Mouse (Mus musculus) liver, adult 2 months (tissue): ENCODE data around the gene Adamts14. TPM values are rescaled to one million over a fixed set of nuclear protein-coding genes. Genes with fewer than 3 reads are reported as not detected.

Experiments used
- DNase-seq: peaks from one replicate; pipeline ENCODE4 v3.0.0-alpha.2; 2011; ENCODE audit warnings: low read depth, low spot score; ENCODE audit errors: extremely low read depth
- H3K27ac ChIP-seq: fragments of 200-500 bp; replicated peaks from 2 replicates; pipeline ENCODE4 v1.5.1; 2012; ENCODE audit warnings: low read depth, mild to moderate bottlenecking, control low read depth, inconsistent platforms, low read length; ENCODE audit not compliant: insufficient read depth
- H3K27me3 ChIP-seq: fragments of 200-500 bp; 2 replicates; pipeline ENCODE4 v1.6.1; 2012; ENCODE audit warnings: mild to moderate bottlenecking, moderate library complexity, low read length, inconsistent platforms; ENCODE audit not compliant: control insufficient read depth, insufficient read depth
- H3K36me3 ChIP-seq: fragments of 200-500 bp; 2 replicates; pipeline ENCODE4 v1.6.1; 2012; ENCODE audit warnings: low read length, inconsistent platforms; ENCODE audit not compliant: control insufficient read depth, insufficient read depth
- H3K4me1 ChIP-seq: fragments of 200-500 bp; 2 replicates; pipeline ENCODE4 v1.6.1; 2011; ENCODE audit warnings: low read length; ENCODE audit not compliant: control insufficient read depth, insufficient read depth
- H3K4me3 ChIP-seq: fragments of 200-500 bp; 2 replicates; pipeline ENCODE4 v1.5.1; 2011; ENCODE audit warnings: low read depth, mild to moderate bottlenecking, control low read depth, low read length, moderate library complexity; ENCODE audit not compliant: insufficient read depth
- H3K79me2 ChIP-seq: fragments of 200-500 bp; 2 replicates; pipeline ENCODE4 v1.6.1; 2012; ENCODE audit warnings: inconsistent platforms, mild to moderate bottlenecking, low read length, moderate library complexity; ENCODE audit not compliant: control insufficient read depth, insufficient read depth
- H3K9ac ChIP-seq: fragments of 200-500 bp; 2 replicates; pipeline ENCODE4 v1.6.1; 2012; ENCODE audit warnings: low read depth, mild to moderate bottlenecking, control low read depth, inconsistent platforms, low read length
- CTCF ChIP-seq: fragments of 200-500 bp; IDR thresholded peaks from 2 replicates; pipeline ENCODE4 v1.5.1; 2011; ENCODE audit warnings: low read depth, low read length, control low read depth
- POLR2A ChIP-seq: fragments of 200-500 bp; IDR thresholded peaks from 2 replicates; pipeline ENCODE4 v1.6.1; 2011; ENCODE audit warnings: low read length, control low read depth; ENCODE audit not compliant: insufficient read depth; ENCODE audit errors: extremely low read depth
- WGBS: fragments of 180-500 bp; shearing (Covaris S2); methylation state at CpG from one replicate; pipeline ENCODE4 v1.1.7; 2018; 5-methylcytosine and 5-hydroxymethylcytosine counted together
- polyA plus RNA-seq: library from polyadenylated mRNA; depleted of rRNA; stranded (reverse); fragments of >200 nt; gene quantifications from 2 replicates; pipeline ENCODE4 v1.2.3, GENCODE M21; 2012
- total RNA-seq: library from RNA; depleted of rRNA; stranded (reverse); fragments of >200 nt; gene quantifications from 2 replicates; pipeline ENCODE4 v1.2.3, GENCODE M21; 2014

Gene Adamts14
- total and polyA plus RNA-seq, 2 experiments, result 0.55 to 0.61 TPM

DNA sequence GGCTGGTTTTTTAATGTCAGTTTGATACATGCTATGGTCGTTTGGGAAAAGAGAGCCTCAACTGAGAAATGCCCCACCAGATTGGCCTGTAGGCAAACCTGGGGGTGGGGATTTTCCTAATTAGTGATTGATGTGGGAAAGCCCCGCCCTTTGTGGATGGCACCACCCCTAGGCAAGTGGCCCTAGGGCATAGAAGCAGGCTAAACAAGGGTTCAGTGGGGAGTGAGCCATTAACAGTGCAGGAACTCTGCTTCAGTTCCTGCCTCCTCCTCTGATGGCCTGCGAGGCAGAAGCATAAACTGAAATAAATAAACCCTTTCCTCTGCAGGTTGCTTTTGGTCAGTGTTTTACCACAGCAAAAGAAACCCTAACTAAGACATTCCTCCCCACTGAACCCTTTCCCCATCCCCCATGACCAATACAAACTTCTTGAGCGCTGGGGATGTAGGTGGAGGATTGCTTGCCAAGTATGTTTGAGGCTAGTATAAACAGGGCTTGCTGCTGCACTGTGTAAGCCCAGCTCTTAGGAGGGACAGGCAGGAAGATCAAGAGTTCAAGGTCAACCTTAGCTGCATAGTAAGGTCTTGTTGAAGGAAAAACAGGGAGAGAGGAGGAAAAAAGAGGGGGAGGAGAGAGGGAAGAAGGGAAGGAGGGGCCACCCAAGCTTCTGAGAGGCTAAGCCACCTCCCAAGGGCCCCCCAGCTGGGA lies 36.4 kb downstream of the Adamts14 start:
- no peak overlapping the region for H3K27ac ChIP-seq
- 71% methylated on average over 4 of the region's 4 CpGs for WGBS
- H3K36me3 ChIP-seq, result no peaks in the 10 kb centered on the region
- no peak overlapping the region for H3K9ac ChIP-seq
- no peaks in the 10 kb centered on the region for H3K79me2 ChIP-seq
- H3K4me3 ChIP-seq, result no peak overlapping the region
- H3K4me1 ChIP-seq, result no peaks in the 10 kb centered on the region
- no peak for TF ChIP-seq POLR2A
- no peak for TF ChIP-seq CTCF
- no peaks in the 10 kb centered on the region for H3K27me3 ChIP-seq
- DNase-seq, result no peak

DNA sequence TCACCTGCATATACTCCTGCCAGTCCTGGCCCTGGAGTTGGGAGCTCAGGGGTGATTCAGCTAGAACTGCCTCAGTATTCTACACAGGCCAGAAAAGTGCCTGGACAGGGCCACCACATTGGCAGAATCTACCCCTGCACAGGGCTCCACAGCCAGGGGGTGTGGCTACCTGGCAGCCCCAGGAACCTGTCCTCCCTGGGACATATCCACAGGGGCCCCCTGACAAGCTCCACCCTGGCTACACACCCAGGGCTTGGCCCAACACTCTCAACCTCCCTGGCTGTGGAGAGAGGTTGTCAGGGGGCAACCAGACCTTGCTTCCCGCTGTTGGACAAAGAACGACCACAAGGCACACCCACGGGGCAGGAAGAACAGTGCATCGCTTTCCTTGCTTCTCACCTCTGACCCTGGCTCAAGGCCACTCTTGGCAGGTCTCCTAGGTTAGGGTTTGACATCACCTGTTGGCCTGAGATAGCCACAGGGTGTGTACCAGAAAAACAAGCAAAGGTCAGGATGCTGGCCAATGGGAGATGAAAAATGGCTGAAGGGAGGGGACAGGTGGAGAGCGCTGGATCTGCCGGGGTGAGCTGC lies 37.5 kb downstream of the Adamts14 start:
- 52% methylated on average over 6 of the region's 6 CpGs for WGBS
- TF ChIP-seq POLR2A (no peak), CTCF (no peak)

DNA sequence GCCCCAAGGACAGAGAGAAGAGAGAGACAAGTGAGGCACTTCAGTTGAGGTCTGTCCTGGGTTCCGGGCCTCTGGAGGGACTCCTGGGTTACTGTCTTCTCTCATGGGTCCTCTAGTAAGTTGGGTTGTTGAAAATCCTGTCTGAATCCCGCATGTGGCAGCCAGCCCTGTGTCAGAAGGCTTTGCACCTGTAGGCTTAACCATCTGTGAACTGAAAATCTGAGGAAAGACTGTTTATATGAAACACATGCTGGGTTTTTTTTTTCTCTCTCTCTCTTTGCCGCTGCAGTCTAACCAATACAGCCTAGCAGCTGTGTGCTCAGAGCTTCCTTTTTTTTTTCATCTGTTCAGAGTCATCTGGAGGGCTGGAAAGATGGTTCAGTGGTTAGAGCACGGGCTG lies 38.9 kb downstream of the Adamts14 start:
- Histone ChIP-seq H3K9ac (no peak overlapping the region), H3K4me3 (no peak overlapping the region), H3K4me1 (no peaks in the 10 kb centered on the region), H3K79me2 (no peaks in the 10 kb centered on the region), H3K36me3 (no peaks in the 10 kb centered on the region), H3K27ac (no peak overlapping the region), H3K27me3 (no peaks in the 10 kb centered on the region)
- no peak for DNase-seq
- 87% methylated on average over 4 of the region's 4 CpGs for WGBS
- no peak for TF ChIP-seq POLR2A
- no peak for TF ChIP-seq CTCF

More for the DNA sequence above, 37.5 kb downstream of the Adamts14 start:
- peak; percentile 28 for DNase-seq
- H3K27me3 ChIP-seq, result no peaks in the 10 kb centered on the region
- H3K9ac ChIP-seq, result no peak overlapping the region
- H3K27ac ChIP-seq, result no peak overlapping the region
- no peak overlapping the region for H3K4me3 ChIP-seq
- no peaks in the 10 kb centered on the region for H3K79me2 ChIP-seq
- no peaks in the 10 kb centered on the region for H3K4me1 ChIP-seq
- no peaks in the 10 kb centered on the region for H3K36me3 ChIP-seq

DNA sequence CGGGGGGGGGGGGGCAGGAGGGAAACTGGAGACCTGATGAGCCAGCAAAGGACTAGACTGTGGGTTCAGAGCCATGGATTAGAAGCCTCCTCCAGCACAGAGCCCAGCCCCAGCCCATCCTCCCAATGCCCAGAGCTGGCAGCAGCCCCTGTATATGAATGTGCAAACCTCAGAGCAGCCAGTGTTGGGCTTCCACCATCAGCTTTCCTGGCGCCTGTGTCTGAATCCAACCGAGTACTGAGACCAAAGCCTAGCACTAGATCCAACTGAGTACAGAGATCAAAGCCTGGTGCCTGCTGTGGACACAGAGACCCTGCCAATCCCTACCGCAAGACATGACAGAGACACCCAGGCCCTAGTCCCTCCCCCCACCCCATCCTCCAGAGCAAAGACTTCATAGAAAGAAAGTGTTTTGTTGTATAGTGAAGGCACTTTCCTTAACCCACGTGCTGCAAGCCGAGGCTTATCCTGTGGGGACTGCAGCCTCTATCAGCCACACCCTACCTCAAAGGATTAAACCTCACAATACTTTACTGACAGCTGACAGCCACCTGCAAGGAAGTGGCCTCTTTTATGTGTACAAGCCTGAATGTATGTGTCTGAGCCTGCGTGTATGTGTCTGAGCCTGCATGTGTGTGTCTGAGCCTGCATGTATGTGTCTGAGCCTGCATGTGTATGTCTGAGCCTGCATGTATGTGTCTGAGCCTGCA lies 40.2 kb downstream of the Adamts14 start:
- Histone ChIP-seq H3K27ac (no peak overlapping the region), H3K79me2 (no peaks in the 10 kb centered on the region), H3K4me1 (no peaks in the 10 kb centered on the region), H3K9ac (no peak overlapping the region), H3K36me3 (no peaks in the 10 kb centered on the region), H3K27me3 (no peaks in the 10 kb centered on the region), H3K4me3 (no peak overlapping the region)
- 73% methylated on average over 7 of the region's 7 CpGs for WGBS
- TF ChIP-seq POLR2A (no peak), CTCF (no peak)
- no peak for DNase-seq

DNA sequence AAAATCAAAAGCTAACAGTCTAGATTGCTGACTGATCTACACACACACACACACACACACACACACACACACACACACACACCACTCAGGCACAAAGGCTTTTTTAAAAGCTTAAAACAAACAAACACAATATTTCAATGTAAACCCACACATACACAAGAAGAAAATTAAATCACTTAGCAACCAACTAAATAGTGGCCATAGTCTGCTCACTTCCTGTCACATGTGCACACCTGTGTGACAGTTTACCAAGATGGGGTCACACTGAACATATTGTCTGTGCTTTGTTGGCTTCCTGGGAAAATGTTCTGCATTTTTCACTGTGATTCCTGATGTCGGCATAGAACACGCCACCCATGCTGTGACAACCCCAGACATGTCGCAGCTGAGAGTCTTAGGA lies 41.5 kb downstream of the Adamts14 start:
- Histone ChIP-seq H3K27ac (no peak overlapping the region), H3K4me3 (no peak overlapping the region), H3K36me3 (no peaks in the 10 kb centered on the region), H3K27me3 (no peaks in the 10 kb centered on the region), H3K9ac (no peak overlapping the region), H3K79me2 (no peaks in the 10 kb centered on the region), H3K4me1 (no peaks in the 10 kb centered on the region)
- WGBS, result 92% methylated on average over 3 of the region's 3 CpGs
- no peak for DNase-seq
- TF ChIP-seq CTCF (no peak), POLR2A (no peak)

DNA sequence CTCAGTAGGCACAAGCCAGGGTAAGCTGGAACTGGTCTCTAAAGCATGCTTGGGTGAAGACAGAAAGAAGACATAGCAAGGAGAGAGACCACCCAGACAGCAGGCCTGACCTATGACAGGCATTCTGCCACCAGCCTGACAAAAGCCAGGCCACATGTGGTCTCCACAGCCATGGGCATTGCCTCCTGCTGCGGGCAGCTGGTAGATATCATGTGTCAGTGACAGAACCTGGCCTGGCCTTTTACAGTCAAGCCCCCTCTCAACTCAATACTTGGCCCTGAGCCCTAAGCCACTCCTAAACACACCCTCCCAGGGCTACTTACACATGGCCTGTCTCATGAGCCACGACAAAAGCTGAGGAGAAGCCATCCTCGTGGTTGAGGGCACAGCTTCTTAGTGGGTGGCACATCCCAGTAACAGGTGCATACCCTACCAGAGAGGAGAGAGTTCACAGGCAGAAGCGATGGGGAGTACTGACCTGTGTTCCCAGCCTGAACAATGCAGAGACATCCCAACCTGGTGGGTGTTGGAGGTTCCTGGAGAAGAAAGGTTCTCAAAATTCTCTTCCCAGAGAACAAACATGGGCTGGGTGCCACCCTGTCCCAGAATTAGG lies 46.3 kb downstream of the Adamts14 start:
- no peaks in the 10 kb centered on the region for H3K79me2 ChIP-seq

More for the DNA sequence above, 46.3 kb downstream of the Adamts14 start:
- Histone ChIP-seq H3K36me3 (no peaks in the 10 kb centered on the region), H3K9ac (no peak overlapping the region), H3K4me1 (no peaks in the 10 kb centered on the region), H3K4me3 (no peak overlapping the region), H3K27ac (no peak overlapping the region), H3K27me3 (no peaks in the 10 kb centered on the region)
- WGBS, result 72% methylated on average over 4 of the region's 4 CpGs
- TF ChIP-seq CTCF (no peak), POLR2A (no peak)
- no peak for DNase-seq
